Comparison of ENCODE assay signal across 24 mouse cellular contexts in the genomic region with DNA sequence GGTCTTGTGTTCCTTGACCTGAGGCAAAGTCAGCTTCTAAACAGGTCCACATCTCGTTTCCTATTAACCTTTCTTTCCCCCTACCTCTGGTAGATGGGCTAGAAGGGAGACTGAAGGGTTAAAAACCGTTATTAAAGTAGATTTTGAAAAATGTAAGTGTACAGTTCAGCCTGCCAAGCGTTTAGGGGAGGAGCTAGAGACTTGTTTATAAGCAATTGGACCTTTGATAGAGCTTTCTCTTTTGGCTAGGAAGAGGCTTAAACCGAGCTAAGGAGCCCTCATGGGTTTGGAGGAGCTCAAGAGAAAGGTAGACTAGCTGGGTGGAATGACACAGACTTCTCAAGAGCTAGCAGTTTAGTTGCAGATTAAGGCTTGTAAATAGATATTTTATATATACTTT. TPM values are rescaled to one million over a fixed set of nuclear protein-coding genes. Genes with fewer than 3 reads are reported as not detected.
A peak's percentile ranks its signal among the peaks of the same experiment; 100 is the strongest.
DNase-seq lines count a peak whose midpoint lies in the region; ATAC-seq and TF ChIP-seq lines count a peak whose summit lies in the region.
"Had no signal": no experiment of that assay in that cellular context is flagged by ENCODE, and none has a peak within 500 bp of the region (broad histone marks: within the 10 kb centered on the region; RNA-seq: fewer than 3 reads in every experiment).

No protein-coding gene starts in this region.

- no peak overlapping the region for H3K9ac ChIP-seq in MEL (ENCODE audit: control insufficient read depth, low read depth, low read length, poor library complexity, severe bottlenecking)
- H3K9ac ChIP-seq in midbrain, embryonic 13.5 days (replicated peaks): no peak overlapping the region
- H3K9ac ChIP-seq: embryonic facial prominence, embryonic 13.5 days; embryonic facial prominence, embryonic 15.5 days; forebrain, embryonic 13.5 days; forebrain, embryonic 15.5 days; forebrain, postnatal 0 days had no signal

- no peaks in the 10 kb centered on the region for H3K79me2 ChIP-seq in MEL (ENCODE audit: control insufficient read depth, insufficient read depth, low read length, poor library complexity)

- H3K27ac ChIP-seq in MEL (ENCODE audit: control insufficient read depth, low read depth, low read length): no peak overlapping the region; the same call in 1 of the 2 replicates
- no peak overlapping the region for H3K27ac ChIP-seq in midbrain, embryonic 13.5 days
- H3K27ac ChIP-seq: embryonic facial prominence, embryonic 13.5 days; embryonic facial prominence, embryonic 15.5 days; forebrain, embryonic 13.5 days; forebrain, embryonic 15.5 days had no signal

- TF ChIP-seq POLR2A in MEL (IDR thresholded peaks at IDR 0.05; ENCODE audit: control insufficient read depth in 1 of 2, insufficient read depth in 1 of 2, low read depth in 1 of 2, low read length in 2 of 2, poor library complexity in 1 of 2): no peak

- intact Hi-C loops in left cerebral cortex, postnatal 36 days (cut with DNase I): no loop called here

- TF ChIP-seq CTCF in MEL (IDR thresholded peaks at IDR 0.05 in 2 of 3, conservative IDR thresholded peaks at IDR 0.05 in 1 of 3; ENCODE audit: control insufficient read depth in 1 of 3, insufficient read depth in 1 of 3, low read depth in 2 of 3, low read length in 3 of 3, poor library complexity in 1 of 3, severe bottlenecking in 1 of 3): no peak

- no peak for TF ChIP-seq RAD21 in MEL (IDR thresholded peaks at IDR 0.05; ENCODE audit: low read depth, low read length)

- no peak overlapping the region for H3K4me2 ChIP-seq in midbrain, embryonic 13.5 days (replicated peaks)
- H3K4me2 ChIP-seq: embryonic facial prominence, embryonic 13.5 days; embryonic facial prominence, embryonic 15.5 days; forebrain, embryonic 13.5 days; forebrain, embryonic 15.5 days had no signal

- H3K36me3 ChIP-seq in MEL (ENCODE audit: control insufficient read depth in 1 of 2, insufficient read depth in 2 of 2, low read length in 2 of 2): peaks cover 0 to 2% of the 10 kb centered on the region in 2 experiments; a peak in 1 of 4 replicates
- H3K36me3 ChIP-seq in midbrain, embryonic 13.5 days: 0 out of 2 replicates have a peak, but pooled peaks cover 4% of the 10 kb centered on the region
- H3K36me3 ChIP-seq: forebrain, embryonic 15.5 days had no signal

- peak; percentile 60 for ATAC-seq in megakaryocyte progenitor cell, adult 5-6 weeks (replicated peaks; ENCODE audit: poor library complexity)
- ATAC-seq in midbrain, embryonic 13.5 days: no peak
- ATAC-seq: activated CD4-positive, CD25-positive, alpha-beta regulatory T cell, adult 4 months; forebrain, embryonic 13.5 days; forebrain, embryonic 15.5 days; forebrain, postnatal 0 days; Patski had no signal

- no peaks in the 10 kb centered on the region for H3K27me3 ChIP-seq in MEL (ENCODE audit: control insufficient read depth in 1 of 2, insufficient read depth in 2 of 2, low read length in 2 of 2)
- H3K27me3 ChIP-seq in midbrain, embryonic 13.5 days: peaks cover 36% of the 10 kb centered on the region
- H3K27me3 ChIP-seq: embryonic facial prominence, embryonic 13.5 days; embryonic facial prominence, embryonic 15.5 days; forebrain, embryonic 13.5 days; forebrain, embryonic 15.5 days; Patski had no signal

- H3K4me3 ChIP-seq in MEL (ENCODE audit: control insufficient read depth in 1 of 2, insufficient read depth in 1 of 2, low read depth in 2 of 2, low read length in 2 of 2): peak overlapping the region in 1 of 2 experiments; percentile 16; a peak in 1 of 4 replicates
- no peak overlapping the region for H3K4me3 ChIP-seq in midbrain, embryonic 13.5 days (replicated peaks)
- H3K4me3 ChIP-seq: embryonic facial prominence, embryonic 13.5 days; embryonic facial prominence, embryonic 15.5 days; forebrain, embryonic 13.5 days; forebrain, embryonic 15.5 days had no signal

- H3K4me1 ChIP-seq in MEL (ENCODE audit: control insufficient read depth in 1 of 2, insufficient read depth in 2 of 2, low read length in 2 of 2): no peaks in the 10 kb centered on the region
- peaks cover 4% of the 10 kb centered on the region; the same call in 1 of the 2 replicates for H3K4me1 ChIP-seq in midbrain, embryonic 13.5 days (replicated peaks)
- H3K4me1 ChIP-seq: embryonic facial prominence, embryonic 13.5 days; embryonic facial prominence, embryonic 15.5 days; forebrain, embryonic 13.5 days; forebrain, embryonic 15.5 days had no signal

- no peak for TF ChIP-seq EP300 in MEL (IDR thresholded peaks at IDR 0.05; ENCODE audit: low read depth in 1 of 2, low read length in 2 of 2)

- 76% methylated on average over 4 of the region's 4 CpGs for WGBS in midbrain, embryonic 13.5 days

- DNase-seq in MEL (ENCODE audit: low read depth, low spot score) (peak; percentile 19), adipocyte (ENCODE audit: low spot score) (peak; percentile 34)
- no peak for DNase-seq in left cerebral cortex, postnatal 36 days (ENCODE audit: low spot score in 2 of 2)
- DNase-seq in frontal cortex, postnatal 14 days (ENCODE audit: low spot score in 2 of 2): no peak
- DNase-seq: adrenal gland, adult 2 months; adrenal gland, postnatal 10 days; adrenal gland, postnatal 25 days; cerebellum, adult 11 months; cerebellum, adult 18-20 months; cerebellum, adult 8-10 months; cerebellum, adult 9-11 months; cerebellum, postnatal 14 days; cerebellum, postnatal 36 days; embryo, embryonic 11 days; forebrain, postnatal 0 days had no signal

- H3K9me3 ChIP-seq in MEL (replicated peaks; ENCODE audit: insufficient read depth, low read length): no peaks in the 10 kb centered on the region
- no peaks in the 10 kb centered on the region for H3K9me3 ChIP-seq in midbrain, embryonic 13.5 days
- H3K9me3 ChIP-seq: embryonic facial prominence, embryonic 13.5 days; embryonic facial prominence, embryonic 15.5 days; forebrain, embryonic 13.5 days; forebrain, embryonic 15.5 days had no signal

TF ChIP-seq in MEL, 35 proteins besides CTCF, POLR2A, EP300 and RAD21:
- no peak for TF ChIP-seq NELFE (IDR thresholded peaks at IDR 0.05; ENCODE audit: low read depth, low read length)
- TF ChIP-seq BHLHE40 (IDR thresholded peaks at IDR 0.05; ENCODE audit: borderline replicate concordance, low read depth, low read length): no peak
- no peak for TF ChIP-seq TCF12 (IDR thresholded peaks at IDR 0.05; ENCODE audit: low read depth, low read length)
- TF ChIP-seq JUND (IDR thresholded peaks at IDR 0.05; ENCODE audit: low read depth, low read length): no peak
- TF ChIP-seq MXI1 (IDR thresholded peaks at IDR 0.05; ENCODE audit: low read depth, low read length): no peak
- no peak for TF ChIP-seq ETS1 (IDR thresholded peaks at IDR 0.05; ENCODE audit: low read depth, low read length)
- no peak for TF ChIP-seq POLR2AphosphoS5 (IDR thresholded peaks at IDR 0.05; ENCODE audit: borderline replicate concordance, low read depth, low read length)
- TF ChIP-seq RCOR1 (IDR thresholded peaks at IDR 0.05; ENCODE audit: low read depth, low read length): no peak
- no peak for TF ChIP-seq GABPA (IDR thresholded peaks at IDR 0.05; ENCODE audit: low read depth, low read length)
- no peak for TF ChIP-seq KAT2A (conservative IDR thresholded peaks at IDR 0.05; ENCODE audit: low read depth, low read length)
- no peak for TF ChIP-seq CHD2 (IDR thresholded peaks at IDR 0.05; ENCODE audit: low read length)
- no peak for TF ChIP-seq MYC (IDR thresholded peaks at IDR 0.05; ENCODE audit: low read depth, low read length)
- TF ChIP-seq ZNF384 (IDR thresholded peaks at IDR 0.05; ENCODE audit: low read depth, low read length): no peak
- no peak for TF ChIP-seq SIN3A (IDR thresholded peaks at IDR 0.05; ENCODE audit: low read length)

RNA-seq across cellular contexts. Expression of a gene that starts 38.8 kb away (rescaled TPM):
- total RNA-seq in MEL (2012; rRNA removed): 14.3 and 19.0 TPM in 2 replicates
- polyA plus RNA-seq in MEL (2012; ENCODE audit: insufficient read depth in 1 of 2, insufficient read length in 2 of 2, low read depth in 1 of 2, low replicate concordance in 2 of 2, missing spikeins in 1 of 2): 10 to 100 TPM in 1 of 2 experiments, not detected in 1; 24.5 TPM
- 13.1 and 16.8 TPM in 2 replicates for total RNA-seq in megakaryocyte progenitor cell, adult 5-6 weeks (2015)
- 11.8 and 16.3 TPM in 2 replicates for total RNA-seq in megakaryocyte progenitor cell, adult 5-6 weeks (2017)
- 1 to 10 TPM; 3.1 to 4.4 TPM for total RNA-seq in left cerebral cortex, postnatal 36 days (2021)
- 11.9 and 14.7 TPM in 2 replicates for polyA plus RNA-seq in midbrain, embryonic 13.5 days (2015; fragmentation: Nextera tagmentation; extraction: Ambion mirVana)

RNA-seq across cellular contexts. Expression of a gene that starts 57.5 kb away (rescaled TPM):
- total RNA-seq in MEL (2012; rRNA removed): not detected in 2 replicates
- not detected for polyA plus RNA-seq in MEL (2012; ENCODE audit: insufficient read depth in 1 of 2, insufficient read length in 2 of 2, low read depth in 1 of 2, low replicate concordance in 2 of 2, missing spikeins in 1 of 2)
- 0.07 TPM in 1 of 2 replicates, not detected in the other for total RNA-seq in megakaryocyte progenitor cell, adult 5-6 weeks (2015)
- 0.12 TPM in 1 of 2 replicates, not detected in the other for total RNA-seq in megakaryocyte progenitor cell, adult 5-6 weeks (2017)
- under 1 TPM; 0.32 to 0.72 TPM for total RNA-seq in left cerebral cortex, postnatal 36 days (2021)
- polyA plus RNA-seq in midbrain, embryonic 13.5 days (2015; fragmentation: Nextera tagmentation; extraction: Ambion mirVana): 18.1 and 18.2 TPM in 2 replicates
- total RNA-seq: common myeloid progenitor, adult 5-6 weeks had no signal
- polyA plus RNA-seq: activated CD4-positive, CD25-positive, alpha-beta regulatory T cell, adult 4 months had no signal

Comparison
In these comparisons a context has a peak if more than half of its experiments do, and no peak if none do; other contexts are left out.
1. DNase-seq: peak in MEL (single experiment) and adipocyte (single experiment); none in left cerebral cortex, postnatal 36 days (0 of 2) and frontal cortex, postnatal 14 days (0 of 2).